Mouse (Mus musculus): Measurements from ENCODE around the gene Gpr108.

DNA sequence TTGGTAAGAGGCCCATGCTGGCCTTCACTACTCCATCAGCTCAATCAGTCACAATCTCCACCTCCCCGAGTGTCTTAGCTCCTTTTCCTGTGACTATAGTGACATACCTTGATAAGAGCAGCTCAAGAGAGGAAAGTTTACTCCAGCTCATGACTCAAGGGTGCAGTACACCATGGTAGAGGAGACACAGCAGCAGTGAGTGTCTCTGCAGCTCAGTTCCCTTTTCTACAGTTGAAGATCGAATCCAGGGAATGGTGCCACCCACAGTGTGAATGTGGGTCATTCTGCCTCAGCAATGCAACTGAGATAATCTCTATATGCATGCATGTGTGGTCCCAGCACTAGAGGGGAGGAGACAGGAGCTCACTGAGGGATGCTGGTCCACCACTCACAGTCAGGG, 62.6 kb downstream of the Gpr108 start:
- no peak for TF ChIP-seq FLI1 (IDR thresholded peaks at IDR 0.05; ENCODE audit: low read length)
- no peak for TF ChIP-seq GATA1 (IDR thresholded peaks at IDR 0.05; ENCODE audit: borderline replicate concordance, low read length)

All from megakaryocyte, embryonic 14.5 days (primary cell).